ENCODE assay signal across 8 mouse cellular contexts in genomic region chr19:44135960-44136485, GRCm38 (mm10). TPM values are rescaled to one million over a fixed set of nuclear protein-coding genes. Genes with fewer than 3 reads are reported as not detected.
DNase-seq lines count a peak whose midpoint lies in the region; ATAC-seq and TF ChIP-seq lines count a peak whose summit lies in the region.

No protein-coding gene starts in this region.

- H3K4me1 ChIP-seq in megakaryocyte, embryonic 14.5 days, result peaks cover 22% of the 10 kb centered on the region
- H3K4me1 ChIP-seq in forebrain, embryonic 12.5 days, result peaks cover 9% of the 10 kb centered on the region
- no peaks in the 10 kb centered on the region for H3K4me1 ChIP-seq in limb, embryonic 14.5 days (ENCODE audit: control insufficient read depth, insufficient read depth, low read length)

- no peak for ATAC-seq in megakaryocyte, adult 5-6 weeks (ENCODE audit: poor library complexity, severe bottlenecking)
- ATAC-seq in forebrain, embryonic 12.5 days (ENCODE audit: low FRiP score), result peak; percentile 31; the same call in 1 of the 2 replicates
- peak; percentile 17 for ATAC-seq in limb, embryonic 14.5 days (ENCODE audit: low FRiP score, low read depth)
- ATAC-seq in activated CD4-positive, CD25-positive, alpha-beta regulatory T cell, adult 4 months, result no peak

- no peak for DNase-seq in limb, embryonic 14.5 days (ENCODE audit: low spot score)
- peak; percentile 5 for DNase-seq in yolk sac, embryonic 10.5 days (ENCODE audit: low spot score)
- no peak for DNase-seq in right cerebral cortex, postnatal 10 days (ENCODE audit: low spot score in 2 of 2)
- DNase-seq in spleen, adult 18-20 months, result no peak

- no peaks in the 10 kb centered on the region for H3K27me3 ChIP-seq in megakaryocyte, embryonic 14.5 days (replicated peaks)
- no peaks in the 10 kb centered on the region for H3K27me3 ChIP-seq in forebrain, embryonic 12.5 days
- H3K27me3 ChIP-seq in limb, embryonic 14.5 days (ENCODE audit: control insufficient read depth, insufficient read depth, low read length), result no peaks in the 10 kb centered on the region

- peak overlapping the region; percentile 40; the same call in 1 of the 2 replicates for H3K9ac ChIP-seq in forebrain, embryonic 12.5 days
- no peak overlapping the region for H3K9ac ChIP-seq in limb, embryonic 14.5 days (ENCODE audit: low read depth, low read length, severe bottlenecking)

- peak overlapping the region; percentile 57 for H3K4me2 ChIP-seq in forebrain, embryonic 12.5 days
- H3K4me2 ChIP-seq in limb, embryonic 14.5 days (replicated peaks; ENCODE audit: low read depth, low read length, severe bottlenecking), result peak overlapping the region; percentile 45

- peak overlapping the region; percentile 97 for H3K4me3 ChIP-seq in megakaryocyte, embryonic 14.5 days (replicated peaks)
- peak overlapping the region; percentile 77 for H3K4me3 ChIP-seq in forebrain, embryonic 12.5 days (replicated peaks)
- peak overlapping the region; percentile 64 for H3K4me3 ChIP-seq in limb, embryonic 14.5 days (replicated peaks; ENCODE audit: low read length)

- H3K36me3 ChIP-seq in megakaryocyte, embryonic 14.5 days (replicated peaks; ENCODE audit: low read length), result peaks cover 56% of the 10 kb centered on the region
- peaks cover 37% of the 10 kb centered on the region for H3K36me3 ChIP-seq in forebrain, embryonic 12.5 days (replicated peaks)
- H3K36me3 ChIP-seq in limb, embryonic 14.5 days (ENCODE audit: control insufficient read depth, insufficient read depth, low read length), result peaks cover 37% of the 10 kb centered on the region

- H3K9me3 ChIP-seq in megakaryocyte, embryonic 14.5 days, result no peaks in the 10 kb centered on the region
- H3K9me3 ChIP-seq in forebrain, embryonic 12.5 days, result no peaks in the 10 kb centered on the region
- no peaks in the 10 kb centered on the region for H3K9me3 ChIP-seq in limb, embryonic 14.5 days (ENCODE audit: control insufficient read depth, low read length)

- WGBS in forebrain, embryonic 12.5 days, result 29% methylated on average over 7 of the region's 7 CpGs
- WGBS in limb, embryonic 14.5 days, result 22% methylated on average over 7 of the region's 7 CpGs

- peak overlapping the region; percentile 25; the same call in 1 of the 2 replicates for H3K27ac ChIP-seq in forebrain, embryonic 12.5 days
- H3K27ac ChIP-seq in limb, embryonic 14.5 days (replicated peaks; ENCODE audit: low read depth, low read length), result no peak overlapping the region

- TF ChIP-seq POLR2A in limb, embryonic 14.5 days (IDR thresholded peaks at IDR 0.05; ENCODE audit: borderline replicate concordance, extremely low read depth, insufficient read depth, insufficient read length), result no peak

RNA-seq across cellular contexts. Expression of gene Cwf19l1, which starts 0.3 kb away (rescaled TPM):
- 2.3 and 3.5 TPM in 2 replicates for polyA plus RNA-seq in megakaryocyte, embryonic 14.5 days (2012; ENCODE audit: insufficient read depth, low replicate concordance)
- total RNA-seq in megakaryocyte, adult 5-6 weeks (2015), result 16.8 and 17.0 TPM in 2 replicates
- total RNA-seq in megakaryocyte, adult 5-6 weeks (2017), result 19.0 and 30.9 TPM in 2 replicates
- 47.5 and 49.0 TPM in 2 replicates for polyA plus RNA-seq in forebrain, embryonic 12.5 days (2016; fragmentation: Nextera tagmentation; extraction: Ambion mirVana)
- 21.6 and 25.2 TPM in 2 replicates for polyA plus RNA-seq in limb, embryonic 14.5 days (2012; rRNA removed)
- polyA plus RNA-seq in limb, embryonic 14.5 days (2014; fragmentation: Nextera tagmentation; extraction: Ambion mirVana), result 26.3 and 29.6 TPM in 2 replicates
- 10 to 100 TPM; 25.7 to 31.2 TPM for polyA plus RNA-seq in activated CD4-positive, CD25-positive, alpha-beta regulatory T cell, adult 4 months (2017; shearing (Covaris generic))

RNA-seq across cellular contexts. Expression of gene Bloc1s2, which starts 10.2 kb away (rescaled TPM):
- polyA plus RNA-seq in megakaryocyte, embryonic 14.5 days (2012; ENCODE audit: insufficient read depth, low replicate concordance), result 29.4 and 133 TPM in 2 replicates
- 145 and 151 TPM in 2 replicates for total RNA-seq in megakaryocyte, adult 5-6 weeks (2015)
- total RNA-seq in megakaryocyte, adult 5-6 weeks (2017), result 55.1 and 81.9 TPM in 2 replicates
- 123 TPM in 2 replicates for polyA plus RNA-seq in forebrain, embryonic 12.5 days (2016; fragmentation: Nextera tagmentation; extraction: Ambion mirVana)
- 50.5 and 74.8 TPM in 2 replicates for polyA plus RNA-seq in limb, embryonic 14.5 days (2012; rRNA removed)
- polyA plus RNA-seq in limb, embryonic 14.5 days (2014; fragmentation: Nextera tagmentation; extraction: Ambion mirVana), result 82.1 and 87.5 TPM in 2 replicates
- 100 to 1,000 TPM; 111 to 132 TPM for polyA plus RNA-seq in activated CD4-positive, CD25-positive, alpha-beta regulatory T cell, adult 4 months (2017; shearing (Covaris generic))

RNA-seq across cellular contexts. Expression of gene Chuk, which starts 28.7 kb away (rescaled TPM):
- polyA plus RNA-seq in megakaryocyte, embryonic 14.5 days (2012; ENCODE audit: insufficient read depth, low replicate concordance), result 4.1 and 4.9 TPM in 2 replicates
- total RNA-seq in megakaryocyte, adult 5-6 weeks (2015), result 48.1 and 59.7 TPM in 2 replicates
- 70.6 and 82.9 TPM in 2 replicates for total RNA-seq in megakaryocyte, adult 5-6 weeks (2017)
- 65.1 and 70.9 TPM in 2 replicates for polyA plus RNA-seq in forebrain, embryonic 12.5 days (2016; fragmentation: Nextera tagmentation; extraction: Ambion mirVana)
- polyA plus RNA-seq in limb, embryonic 14.5 days (2012; rRNA removed), result 60.3 and 64.9 TPM in 2 replicates
- polyA plus RNA-seq in limb, embryonic 14.5 days (2014; fragmentation: Nextera tagmentation; extraction: Ambion mirVana), result 37.0 and 42.2 TPM in 2 replicates
- 10 to 100 TPM; 42.6 to 47.7 TPM for polyA plus RNA-seq in activated CD4-positive, CD25-positive, alpha-beta regulatory T cell, adult 4 months (2017; shearing (Covaris generic))

RNA-seq across cellular contexts. Expression of gene Pkd2l1, which starts 56.2 kb away (rescaled TPM):
- 0.11 TPM in 1 of 2 replicates, not detected in the other for polyA plus RNA-seq in megakaryocyte, embryonic 14.5 days (2012; ENCODE audit: insufficient read depth, low replicate concordance)
- not detected in 2 replicates for total RNA-seq in megakaryocyte, adult 5-6 weeks (2015)
- total RNA-seq in megakaryocyte, adult 5-6 weeks (2017), result not detected in 2 replicates
- 0.19 and 0.36 TPM in 2 replicates for polyA plus RNA-seq in forebrain, embryonic 12.5 days (2016; fragmentation: Nextera tagmentation; extraction: Ambion mirVana)
- 0.01 and 0.03 TPM in 2 replicates for polyA plus RNA-seq in limb, embryonic 14.5 days (2012; rRNA removed)
- polyA plus RNA-seq in limb, embryonic 14.5 days (2014; fragmentation: Nextera tagmentation; extraction: Ambion mirVana), result not detected in 2 replicates
- under 1 TPM in 1 of 2 experiments, not detected in 1; 0.09 TPM for polyA plus RNA-seq in activated CD4-positive, CD25-positive, alpha-beta regulatory T cell, adult 4 months (2017; shearing (Covaris generic))

Comparison
In these comparisons a context has a peak if more than half of its experiments do, and no peak if none do; other contexts are left out.
1. ATAC-seq: peak in forebrain, embryonic 12.5 days (single experiment) and limb, embryonic 14.5 days (single experiment); none in megakaryocyte, adult 5-6 weeks (single experiment) and activated CD4-positive, CD25-positive, alpha-beta regulatory T cell, adult 4 months (single experiment).
2. Peak in every context shown above with its lines, with median percentiles within 50 percentile points of each other: H3K4me3 ChIP-seq.